Mouse (Mus musculus) kidney, postnatal 0 days (tissue): ENCODE data around the gene D930007J09Rik. TPM values are rescaled to one million over a fixed set of nuclear protein-coding genes. Genes with fewer than 3 reads are reported as not detected.
A peak's percentile ranks its signal among the peaks of the same experiment; 100 is the strongest.

ENCODE experiments used
- ATAC-seq: fragments of 200-750 bp; cut with Nextera tagmentation; replicated peaks from 2 replicates; pipeline ENCODE4 v1.8.0; 2017; ENCODE audit warnings: low read depth, moderate number of reproducible peaks, moderate TSS enrichment, moderate library complexity; ENCODE audit not compliant: low FRiP score
- DNase-seq: peaks from one replicate; pipeline ENCODE4 v3.0.0-alpha.2; 2016; ENCODE audit warnings: low spot score
- H3K27ac ChIP-seq: fragments of 300-500 bp; sonication (generic); 2 replicates; pipeline ENCODE4 v1.5.1; 2014; ENCODE audit warnings: mild to moderate bottlenecking
- H3K27me3 ChIP-seq: fragments of 300-500 bp; sonication (generic); 2 replicates; pipeline ENCODE4 v1.6.1; 2014; ENCODE audit warnings: low read length, mixed read lengths; ENCODE audit not compliant: insufficient read depth
- H3K36me3 ChIP-seq: fragments of 300-500 bp; sonication (generic); 2 replicates; pipeline ENCODE4 v1.6.1; 2014; ENCODE audit warnings: low read length, mixed read lengths; ENCODE audit not compliant: insufficient read depth
- H3K4me1 ChIP-seq: fragments of 300-500 bp; sonication (generic); replicated peaks from 2 replicates; pipeline ENCODE4 v1.6.1; 2014; ENCODE audit warnings: antibody characterized with exemption, low read length, mixed read lengths; ENCODE audit not compliant: insufficient read depth
- H3K4me2 ChIP-seq: fragments of 300-500 bp; sonication (generic); 2 replicates; pipeline ENCODE4 v1.6.1; 2014; ENCODE audit warnings: mild to moderate bottlenecking, low read length, moderate library complexity, mixed read lengths
- H3K4me3 ChIP-seq: fragments of 300-500 bp; sonication (generic); replicated peaks from 2 replicates; pipeline ENCODE4 v1.5.1; 2014; ENCODE audit warnings: low read depth, low read length
- H3K9ac ChIP-seq: fragments of 300-500 bp; sonication (generic); 2 replicates; pipeline ENCODE4 v1.6.1; 2014; ENCODE audit warnings: low read depth, low read length
- H3K9me3 ChIP-seq: fragments of 300-500 bp; sonication (generic); replicated peaks from 2 replicates; pipeline ENCODE4 v1.6.1; 2016; ENCODE audit warnings: low read length, inconsistent platforms, mixed read lengths
- CTCF ChIP-seq: IDR thresholded peaks from 2 replicates; pipeline ENCODE4 v1.5.1; 2016; ENCODE audit warnings: antibody characterized with exemption, low read depth, mild to moderate bottlenecking, moderate library complexity
- WGBS: fragments of 180-500 bp; shearing (Covaris S2); extraction: QIAGEN DNeasy Blood & Tissue Kit; methylation state at CpG from one replicate; pipeline ENCODE4 v1.1.7; 2014; 5-methylcytosine and 5-hydroxymethylcytosine counted together
- polyA plus RNA-seq: library from polyadenylated mRNA; unstranded; fragments of >200 nt; fragmentation: Nextera tagmentation; extraction: Ambion mirVana; gene quantifications from 2 replicates; pipeline ENCODE4 v1.2.1, GENCODE M21; 2015

D930007J09Rik gene
- polyA plus RNA-seq, 1 experiment from 2014 or later, result not detected

- H3K4me3 ChIP-seq, result no peak overlapping the region
- no peaks in the 10 kb centered on the region for H3K4me1 ChIP-seq
- no peaks in the 10 kb centered on the region for H3K9me3 ChIP-seq
- WGBS, result 87% methylated on average over 5 of the region's 5 CpGs
- no peak overlapping the region for H3K9ac ChIP-seq
- H3K27ac ChIP-seq, result no peak overlapping the region
- no peaks in the 10 kb centered on the region for H3K27me3 ChIP-seq
- no peak overlapping the region for H3K4me2 ChIP-seq
- DNase-seq, result no peak
- no peak for TF ChIP-seq CTCF
- no peaks in the 10 kb centered on the region for H3K36me3 ChIP-seq
- ATAC-seq, result no peak
These were observed 7.5 kb downstream of the D930007J09Rik start for GRCm38 (mm10) chr13:32795166-32795565.

DNA sequence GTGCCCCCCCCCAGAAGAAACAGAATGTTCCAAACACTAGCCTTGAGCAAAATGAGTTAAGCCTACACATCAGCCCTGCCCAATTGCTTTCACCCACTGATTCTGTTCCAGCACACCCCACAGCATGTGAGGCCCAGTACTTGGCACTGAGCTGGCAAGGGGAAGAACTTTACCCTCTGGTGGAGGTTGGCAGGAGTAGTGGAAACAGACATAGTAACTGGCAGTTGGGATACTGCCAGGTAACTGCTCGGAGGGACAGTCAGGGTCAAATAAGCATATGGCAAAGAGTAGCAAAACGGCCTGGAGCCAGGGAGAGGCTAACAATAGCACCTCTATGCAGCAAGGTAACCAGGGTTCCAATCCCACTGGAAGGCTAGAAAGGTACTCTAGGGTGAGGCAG is 8.0 kb downstream of the D930007J09Rik start:
- H3K27me3 ChIP-seq, result no peaks in the 10 kb centered on the region
- H3K4me2 ChIP-seq, result no peak overlapping the region
- H3K27ac ChIP-seq, result no peak overlapping the region
- no peaks in the 10 kb centered on the region for H3K9me3 ChIP-seq
- ATAC-seq, result no peak; the same call in 1 of the 2 replicates
- no peak overlapping the region for H3K4me3 ChIP-seq
- no peak for DNase-seq
- WGBS, result 57% methylated on average over 2 of the region's 2 CpGs
- no peak for TF ChIP-seq CTCF
- no peaks in the 10 kb centered on the region for H3K4me1 ChIP-seq
- H3K9ac ChIP-seq, result no peak overlapping the region
- no peaks in the 10 kb centered on the region for H3K36me3 ChIP-seq

DNA sequence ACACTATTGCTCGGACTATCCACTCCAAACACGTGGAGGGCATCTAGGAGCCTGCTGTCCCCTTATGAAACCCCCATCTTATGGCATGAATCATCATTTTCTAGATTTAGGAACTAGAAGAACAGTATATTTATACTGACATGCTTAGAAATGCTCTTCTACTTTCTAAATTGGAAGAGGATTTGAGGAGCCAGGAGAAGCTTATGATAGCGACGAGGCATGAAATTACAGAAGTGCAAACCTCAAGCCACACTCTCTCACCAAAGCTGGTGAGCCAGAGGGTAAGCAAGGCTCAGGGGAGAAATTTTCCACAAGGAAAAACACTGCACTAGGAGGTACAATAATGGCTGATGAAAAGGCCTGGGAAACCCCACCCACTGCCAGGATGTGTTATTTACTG is 12.9 kb downstream of the D930007J09Rik start:
- Histone ChIP-seq H3K4me2 (no peak overlapping the region), H3K9ac (no peak overlapping the region), H3K4me1 (no peaks in the 10 kb centered on the region), H3K9me3 (no peaks in the 10 kb centered on the region), H3K4me3 (no peak overlapping the region), H3K27me3 (no peaks in the 10 kb centered on the region), H3K36me3 (no peaks in the 10 kb centered on the region), H3K27ac (no peak overlapping the region)
- DNase-seq, result no peak
- WGBS, result 83% methylated on average over 4 of the region's 4 CpGs
- no peak for ATAC-seq
- TF ChIP-seq CTCF, result no peak

DNA sequence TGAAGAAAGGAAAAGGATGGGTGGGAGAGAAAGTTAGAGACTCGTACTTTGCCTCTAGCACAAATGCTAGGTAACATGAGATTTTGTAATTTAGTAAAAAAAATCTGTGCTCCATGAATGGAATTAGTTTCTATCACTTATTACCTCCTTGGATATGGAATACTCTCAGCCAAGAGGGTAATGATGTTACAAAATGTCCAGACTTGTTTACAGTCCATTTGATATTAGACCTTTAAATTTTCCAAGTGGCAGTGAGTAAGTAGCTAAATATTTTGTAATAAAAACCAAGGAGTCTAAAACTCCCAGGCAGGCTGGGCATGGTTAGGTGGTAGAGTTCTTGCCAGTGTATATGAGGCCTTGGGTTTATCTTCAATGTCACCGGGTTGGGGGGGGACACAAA is 15.1 kb downstream of the D930007J09Rik start:
- DNase-seq, result no peak
- Histone ChIP-seq H3K4me2 (no peak overlapping the region), H3K27me3 (no peaks in the 10 kb centered on the region), H3K4me3 (no peak overlapping the region), H3K27ac (no peak overlapping the region), H3K9ac (no peak overlapping the region), H3K9me3 (no peaks in the 10 kb centered on the region), H3K36me3 (no peaks in the 10 kb centered on the region), H3K4me1 (no peaks in the 10 kb centered on the region)
- ATAC-seq, result no peak
- WGBS, result 65% methylated on average over 2 of the region's 2 CpGs
- TF ChIP-seq CTCF, result no peak

- H3K9me3 ChIP-seq, result no peaks in the 10 kb centered on the region
- no peak within 1 kb of the TSS for H3K4me3 ChIP-seq
- 82% methylated on average over 8 of the region's 8 CpGs for WGBS
- no peak for TF ChIP-seq CTCF
- no peaks in the 10 kb centered on the region for H3K4me1 ChIP-seq
- DNase-seq (no peak), ATAC-seq (no peak)
- no peaks in the 10 kb centered on the region for H3K36me3 ChIP-seq
- H3K27ac ChIP-seq, result no peak within 1 kb of the TSS
- H3K27me3 ChIP-seq, result no peaks in the 10 kb centered on the region
- H3K4me2 ChIP-seq, result no peak within 1 kb of the TSS
- H3K9ac ChIP-seq, result no peak within 1 kb of the TSS
These were observed 18.8 kb downstream of the D930007J09Rik start, which contains the start of gene Mylk4 for GRCm38 (mm10) chr13:32783816-32784215. Gene Mylk4 (minus strand): TSS chr13:32783954.

DNA sequence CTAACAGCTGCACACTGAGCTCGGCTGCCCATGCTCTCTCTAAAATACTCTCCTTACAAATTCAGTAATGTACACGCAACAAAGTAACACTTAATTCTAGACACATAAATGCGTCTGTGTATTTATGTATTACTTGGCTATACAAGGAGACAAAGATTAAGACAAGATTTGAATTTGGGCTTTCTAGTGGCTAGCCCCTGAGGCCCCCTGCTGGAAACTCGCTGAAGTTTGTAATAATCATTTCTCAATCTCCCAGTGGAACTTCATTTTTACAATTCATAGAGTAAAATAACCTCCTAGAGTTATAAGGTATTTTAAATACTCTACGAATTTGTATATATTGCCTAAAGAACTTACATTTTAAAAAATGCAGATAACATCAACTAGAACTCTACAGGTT is 19.6 kb downstream of the D930007J09Rik start:
- DNase-seq (peak; percentile 60), ATAC-seq (no peak)
- Histone ChIP-seq H3K36me3 (no peaks in the 10 kb centered on the region), H3K9me3 (no peaks in the 10 kb centered on the region), H3K4me3 (no peak overlapping the region), H3K4me2 (no peak overlapping the region), H3K27me3 (no peaks in the 10 kb centered on the region), H3K9ac (no peak overlapping the region), H3K4me1 (no peaks in the 10 kb centered on the region), H3K27ac (no peak overlapping the region)
- WGBS, result 59% methylated on average over 5 of the region's 5 CpGs
- TF ChIP-seq CTCF, result peak; percentile 67

- whole genome bisulfite sequencing, result 63% methylated on average over 3 of the region's 3 CpGs
- H3K27me3 ChIP-seq, result no peaks in the 10 kb centered on the region
- ATAC-seq, result no peak
- DNase-seq, result no peak
- H3K9ac ChIP-seq, result no peak overlapping the region
- no peaks in the 10 kb centered on the region for H3K9me3 ChIP-seq
- H3K36me3 ChIP-seq, result no peaks in the 10 kb centered on the region
- H3K4me1 ChIP-seq, result no peaks in the 10 kb centered on the region
- H3K27ac ChIP-seq, result no peak overlapping the region
- TF ChIP-seq CTCF, result no peak
- no peak overlapping the region for H3K4me2 ChIP-seq
- H3K4me3 ChIP-seq, result no peak overlapping the region
These were observed 23.8 kb downstream of the D930007J09Rik start for GRCm38 (mm10) chr13:32778861-32779260.
